Mouse (Mus musculus) spleen, adult 18-20 months (tissue): ENCODE data around the gene Tuft1.

ENCODE experiments used
- DNase-seq, 2 experiments: peaks; one replicate each; pipeline ENCODE4 v3.0.0; 2022; ENCODE audit warnings: mixed read lengths in 2 of 2

Gene Tuft1

GRCm38 (mm10) chr3:94591066-94591465 is 67.6 kb downstream of the Tuft1 start:
- no peak for DNase-seq

GRCm38 (mm10) chr3:94587962-94588361 is 70.7 kb downstream of the Tuft1 start:
- no peak for DNase-seq

GRCm38 (mm10) chr3:94582944-94583343 is 75.7 kb downstream of the Tuft1 start:
- no peak for DNase-seq

- DNase-seq: peak; percentile 79 to 80
Observed at GRCm38 (mm10) chr3:94582456-94582891, 76.2 kb downstream of the Tuft1 start, which contains the start of gene Snx27. TSS of gene Snx27 (minus strand) at chr3:94582716.

GRCm38 (mm10) chr3:94581793-94582455 is 76.7 kb downstream of the Tuft1 start:
- no peak for DNase-seq

GRCm38 (mm10) chr3:94581138-94581780 is 77.4 kb downstream of the Tuft1 start:
- no peak for DNase-seq

GRCm38 (mm10) chr3:94574506-94574905 is 84.2 kb downstream of the Tuft1 start:
- no peak for DNase-seq

- DNase-seq: no peak
Observed at GRCm38 (mm10) chr3:94567242-94567641, 91.4 kb downstream of the Tuft1 start.

GRCm38 (mm10) chr3:94565557-94565956 is 93.1 kb downstream of the Tuft1 start:
- DNase-seq: no peak

- no peak for DNase-seq
Observed at GRCm38 (mm10) chr3:94565127-94565526, 93.5 kb downstream of the Tuft1 start.

- DNase-seq: no peak
Observed at GRCm38 (mm10) chr3:94564356-94565010, 94.2 kb downstream of the Tuft1 start.

GRCm38 (mm10) chr3:94563163-94563562 is 95.5 kb downstream of the Tuft1 start:
- DNase-seq: no peak
